Mouse (Mus musculus): ENCODE measurements at regions not wholly inside any gene's neighbourhood (a gene's known extent, or its start where the extent isn't known, plus 50 kb on each side); places are given as distances from the start of the nearest gene placed in this dataset.

DNA sequence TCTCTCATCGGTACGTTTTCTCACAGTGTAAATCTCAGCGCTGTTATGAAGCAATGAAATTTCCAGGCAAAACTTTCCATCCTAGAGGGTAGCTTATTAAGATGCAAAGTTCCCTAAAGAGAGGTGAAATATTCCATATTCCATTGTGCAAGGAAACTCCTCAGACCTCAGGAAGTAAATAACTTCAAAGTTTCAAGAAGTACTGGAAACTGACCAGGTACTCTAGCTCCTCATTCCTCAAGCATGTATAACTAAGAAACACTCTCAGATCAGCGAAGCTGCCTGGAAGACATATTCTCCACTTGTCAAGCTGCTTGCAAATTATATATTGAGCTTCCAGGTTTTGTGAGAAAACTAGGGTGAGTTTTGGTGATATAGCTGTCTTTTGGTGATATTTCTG, 279.8 kb upstream of the Mad2l1 start:
- DNase-seq: no peak

DNA sequence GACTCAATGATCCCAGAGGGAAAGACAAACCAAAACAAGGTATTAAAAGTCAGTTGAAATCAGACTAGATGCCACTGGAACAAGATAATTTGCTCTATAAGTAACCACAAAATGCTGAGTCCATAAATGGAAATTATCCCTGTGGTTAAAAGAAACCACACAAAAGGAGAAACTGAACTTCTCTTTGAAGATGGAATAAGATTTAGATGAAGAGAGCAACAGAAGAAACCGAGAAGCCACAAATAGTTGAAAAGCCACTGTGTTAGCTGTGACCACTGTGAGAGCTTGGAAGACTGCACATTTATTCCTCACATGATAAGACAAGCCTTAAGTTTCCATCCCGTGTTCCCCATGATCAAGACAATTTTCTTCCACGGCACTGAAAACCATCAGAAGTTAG, 271.8 kb upstream of the Mad2l1 start:
- DNase-seq: no peak

DNA sequence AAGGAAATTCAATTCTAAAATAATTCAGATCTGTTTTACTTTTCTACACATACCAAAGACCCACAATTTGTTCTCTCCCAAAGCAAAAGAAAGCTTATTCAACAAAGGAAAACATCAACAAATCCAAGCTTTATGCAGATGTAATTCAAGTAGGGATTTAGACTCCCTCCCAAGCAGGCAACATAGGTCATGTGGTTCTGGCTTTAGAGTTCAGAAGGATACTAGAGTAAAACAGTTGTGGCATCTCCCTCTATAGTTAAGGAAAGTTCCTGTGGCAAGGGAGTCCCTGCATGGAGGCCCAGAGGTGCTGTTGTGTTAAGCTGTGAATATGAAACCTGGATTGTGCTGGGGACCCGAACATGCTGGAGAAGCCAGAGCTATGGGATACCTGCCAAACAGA, 271.3 kb upstream of the Mad2l1 start:
- DNase-seq: no peak

DNA sequence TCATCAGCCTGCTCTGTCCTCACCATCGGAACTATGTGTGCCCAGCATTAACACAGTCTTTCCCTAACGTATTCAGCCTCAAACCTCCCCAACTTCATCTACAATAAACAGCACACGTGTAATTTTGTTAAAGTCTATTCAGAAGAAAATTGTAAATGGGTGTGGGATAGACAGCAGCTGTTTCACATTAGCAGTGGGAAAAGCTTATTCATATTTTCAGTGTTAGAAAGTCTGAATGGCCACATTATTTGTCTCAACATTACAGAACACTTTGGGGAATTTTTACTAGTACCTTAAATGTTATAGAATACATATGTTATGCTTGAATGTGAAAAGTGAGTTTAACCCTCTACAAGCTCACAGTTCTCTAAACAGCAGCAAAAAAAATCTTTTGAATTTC, 266.8 kb upstream of the Mad2l1 start:
- DNase-seq: no peak

DNA sequence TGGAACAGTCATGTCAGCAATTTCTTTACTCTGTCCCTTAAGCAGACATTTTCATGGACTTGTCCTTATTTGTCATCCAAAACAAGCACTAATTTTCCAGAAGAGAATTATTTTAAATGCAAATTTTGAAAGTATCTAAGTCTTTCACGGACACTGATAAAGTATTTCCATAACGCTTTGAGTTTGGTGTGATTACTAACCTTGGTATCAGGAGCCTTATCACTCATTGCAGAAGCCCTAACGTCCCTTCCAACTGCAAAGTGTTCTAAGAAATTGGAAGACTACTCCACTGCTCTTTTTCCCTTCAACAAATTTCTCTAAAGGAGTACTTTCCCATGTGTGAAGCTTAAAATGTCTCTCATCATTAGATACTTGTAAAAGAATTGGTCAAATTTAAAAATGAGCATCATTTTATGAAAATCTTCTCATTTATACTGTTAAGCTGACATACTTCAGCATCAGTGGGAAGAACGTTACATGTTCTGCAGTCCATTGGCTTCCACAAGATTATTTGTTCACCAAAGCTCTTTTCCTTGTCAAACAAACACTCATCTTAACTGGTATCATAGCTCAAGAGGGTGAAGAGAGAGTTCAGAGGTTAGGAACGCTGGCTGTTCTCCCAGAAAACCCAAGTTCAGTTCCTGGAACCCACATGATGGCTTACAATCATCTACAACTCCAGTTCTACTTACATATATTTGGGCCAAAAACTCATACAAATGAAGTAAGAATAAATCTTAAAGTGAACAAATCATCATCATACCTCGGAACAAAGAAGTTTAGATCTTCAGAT, 263.6 kb upstream of the Mad2l1 start:
- DNase-seq: no peak

DNA sequence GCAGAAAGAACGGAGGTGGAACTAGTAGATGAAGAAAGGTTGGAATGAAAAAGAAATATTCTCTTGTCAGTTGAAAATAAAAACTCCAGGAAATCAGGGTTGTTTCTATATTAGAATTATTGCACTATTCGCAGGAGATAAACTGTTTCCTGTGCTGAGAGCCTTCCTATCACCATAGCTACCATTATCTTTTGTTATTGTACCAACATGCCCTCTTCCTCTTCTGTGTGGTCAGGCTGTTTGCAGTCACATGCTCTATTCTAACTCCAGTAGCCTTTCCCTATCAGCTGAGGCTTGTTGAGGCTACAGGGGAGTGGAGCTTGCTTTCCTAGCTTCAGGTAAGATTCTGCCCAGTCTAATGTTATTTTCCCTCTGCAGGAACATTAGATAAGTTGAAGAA, 263.0 kb upstream of the Mad2l1 start:
- DNase-seq: no peak

DNA sequence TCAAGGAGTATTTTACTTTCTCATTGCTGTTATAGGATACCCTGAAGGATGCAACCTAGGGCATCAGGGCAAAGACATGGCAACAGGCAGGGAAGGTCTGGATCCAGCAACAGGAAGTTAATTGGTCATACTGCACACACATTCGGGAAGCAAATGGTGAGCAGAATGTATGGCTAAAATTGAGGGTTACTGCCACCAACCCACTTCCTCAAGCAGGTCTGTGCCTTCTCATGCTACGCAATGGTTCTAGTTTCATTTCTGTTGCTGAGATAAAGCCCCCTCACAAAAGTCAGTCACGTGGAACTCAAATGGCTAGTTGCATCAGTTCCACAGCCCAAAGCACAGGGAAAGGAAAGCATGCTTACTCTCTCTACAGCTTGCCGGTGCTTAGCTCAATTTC, 260.5 kb upstream of the Mad2l1 start:
- no peak for DNase-seq

DNA sequence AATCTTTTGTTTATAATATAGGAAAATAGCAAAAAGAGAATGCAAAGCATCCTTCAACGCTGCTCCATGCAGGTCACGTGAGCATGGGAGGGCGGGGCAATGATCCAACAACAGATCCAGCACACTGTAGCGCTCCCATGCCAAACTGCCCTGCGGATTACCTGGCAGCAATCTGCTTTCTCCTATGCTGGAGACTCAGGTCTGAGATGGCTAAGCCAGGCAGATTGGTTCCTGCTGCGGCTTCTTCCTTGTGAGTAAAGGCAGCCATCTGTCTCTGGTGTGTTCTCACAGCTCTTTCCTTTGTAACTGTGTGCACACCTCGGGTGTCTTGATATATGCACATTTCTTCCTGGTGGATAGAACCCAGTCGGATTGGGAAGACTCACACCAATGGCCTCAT, 254.5 kb upstream of the Mad2l1 start:
- DNase-seq: peak; percentile 80 to 84

DNA sequence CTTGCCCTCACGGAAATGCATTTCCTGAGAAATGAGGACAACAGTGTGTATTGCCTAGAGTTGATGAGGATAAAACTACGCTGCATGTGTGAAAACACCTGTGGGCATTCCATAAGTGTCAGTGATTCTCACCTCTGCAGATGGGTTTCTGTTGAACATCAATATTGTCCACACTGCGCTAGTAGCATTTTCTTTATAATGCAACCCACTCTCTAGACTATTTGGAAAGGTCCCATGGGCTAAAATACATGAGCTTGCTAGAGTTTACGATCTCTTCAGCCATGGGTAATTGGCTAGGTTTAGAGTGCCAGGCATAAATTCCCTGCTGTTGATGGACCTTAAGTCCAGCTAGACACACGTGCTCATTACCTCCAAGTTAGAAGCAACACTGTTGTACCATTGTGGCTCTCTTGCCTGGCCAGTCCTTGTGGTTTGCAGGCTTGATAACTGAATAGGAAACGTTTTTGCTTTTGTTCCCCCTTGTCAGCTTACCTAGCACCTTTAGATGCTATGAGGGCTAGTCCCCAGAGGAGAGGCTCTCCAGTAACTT, 252.5 kb upstream of the Mad2l1 start:
- DNase-seq: no peak

DNA sequence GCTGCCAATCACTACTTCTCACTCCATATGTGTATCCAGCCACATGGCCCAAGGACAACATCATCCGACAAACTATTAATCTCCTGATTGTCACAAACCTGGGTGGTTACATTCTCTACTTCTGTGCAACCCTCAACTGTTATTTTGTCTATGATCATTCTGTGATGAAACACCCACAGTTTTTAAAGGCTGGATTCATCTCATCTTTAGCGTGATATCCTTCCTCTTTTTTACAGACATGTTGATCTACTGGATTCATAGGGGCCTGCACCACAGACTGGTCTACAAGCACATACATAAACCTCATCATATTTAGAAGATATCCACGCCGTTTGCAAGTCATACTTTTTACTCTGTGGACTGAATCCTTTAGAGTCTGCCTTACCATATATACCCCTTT, 251.7 kb upstream of the Mad2l1 start:
- DNase-seq: no peak

DNA sequence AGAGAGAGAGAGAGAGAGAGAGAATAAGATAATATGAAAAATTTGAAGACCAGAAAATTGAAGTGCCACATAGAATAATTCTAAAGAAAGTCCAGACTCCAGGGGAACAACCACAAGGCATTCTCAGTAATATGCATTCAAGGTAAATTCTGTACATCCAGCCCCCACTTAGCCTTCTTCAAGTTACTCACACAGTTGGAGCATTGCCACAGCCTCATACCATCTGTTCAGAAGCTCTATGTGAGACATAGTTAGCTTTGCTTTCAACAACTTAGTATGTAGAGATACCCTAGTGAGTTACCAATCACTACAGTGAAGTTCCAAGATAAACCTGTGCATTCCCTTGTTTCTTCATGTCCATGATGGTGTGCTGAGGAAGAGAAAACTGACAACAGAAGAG, 247.6 kb upstream of the Mad2l1 start:
- no peak for DNase-seq

DNA sequence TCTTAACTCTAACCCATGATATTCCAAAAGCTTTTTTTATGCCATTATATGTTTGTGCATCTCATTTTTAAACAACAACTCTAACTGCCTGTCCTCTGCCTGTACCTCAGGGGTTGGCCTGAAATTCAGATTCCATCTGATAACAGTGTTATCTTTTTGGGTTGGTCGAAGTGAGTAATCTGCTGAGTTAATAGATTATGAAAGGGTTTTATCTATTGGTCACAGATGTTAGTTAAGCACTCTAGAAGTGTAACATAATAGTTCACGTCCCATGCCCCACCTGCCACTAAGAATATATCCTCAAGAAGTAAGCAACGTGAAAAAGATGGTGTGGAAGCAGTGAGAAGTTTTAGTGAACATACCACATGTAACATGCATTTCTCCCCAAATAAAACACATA, 246.0 kb upstream of the Mad2l1 start:
- no peak for DNase-seq

DNA sequence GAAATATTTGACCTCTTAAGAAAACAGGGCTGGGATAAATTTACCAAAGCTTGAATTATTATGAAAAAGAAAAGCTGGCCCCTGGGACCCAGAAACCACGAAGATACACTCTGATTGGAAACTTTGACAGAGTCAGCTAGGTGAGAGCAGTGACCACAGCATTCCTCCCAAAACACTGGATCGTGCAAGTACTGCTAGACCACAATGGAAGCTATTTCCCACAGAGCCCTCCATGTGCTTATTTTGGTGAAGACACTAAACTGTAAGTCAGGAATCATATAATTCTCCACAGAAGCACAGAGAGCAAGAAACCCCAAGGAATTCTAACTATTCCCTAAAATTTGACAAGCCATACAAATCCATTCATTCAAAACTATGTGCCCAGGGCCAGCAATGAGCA, 243.6 kb upstream of the Mad2l1 start:
- DNase-seq: no peak

DNA sequence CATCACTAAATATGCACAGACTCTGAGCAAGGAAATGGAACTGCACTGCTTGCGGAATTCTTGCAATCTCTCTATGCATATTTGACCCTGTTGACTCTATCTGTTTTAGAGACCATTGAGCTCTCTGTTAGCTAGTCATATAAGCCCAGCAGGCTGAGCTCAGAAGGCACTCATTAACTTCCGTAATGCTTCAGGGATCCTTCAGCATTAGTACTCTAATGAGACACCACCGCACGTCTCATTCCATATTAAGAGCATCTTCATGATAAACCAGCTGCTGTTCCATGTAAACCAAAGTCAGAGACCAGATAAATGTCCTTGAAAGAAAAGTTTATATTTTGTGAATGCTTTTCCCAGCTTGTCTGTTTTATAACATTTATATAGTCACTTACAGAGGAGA, 237.1 kb upstream of the Mad2l1 start:
- DNase-seq: no peak

DNA sequence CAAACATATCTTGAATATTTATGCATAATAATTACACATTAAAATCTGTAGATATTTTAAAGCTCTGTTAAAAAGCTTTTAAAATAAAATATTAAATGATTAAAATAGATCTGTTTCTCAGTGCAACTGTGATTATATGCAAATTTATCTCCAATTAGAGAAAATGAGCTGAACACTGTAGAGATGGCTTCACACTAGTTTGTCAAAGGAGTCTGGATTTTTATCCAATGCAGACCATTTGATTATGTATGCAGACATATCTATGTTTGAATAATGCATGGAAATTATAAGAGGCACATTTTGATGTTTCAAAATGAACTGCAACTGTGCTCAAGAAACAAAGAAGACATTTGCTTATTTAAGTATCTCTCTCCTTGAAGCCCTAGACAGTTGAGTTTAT, 235.0 kb upstream of the Mad2l1 start:
- no peak for DNase-seq

DNA sequence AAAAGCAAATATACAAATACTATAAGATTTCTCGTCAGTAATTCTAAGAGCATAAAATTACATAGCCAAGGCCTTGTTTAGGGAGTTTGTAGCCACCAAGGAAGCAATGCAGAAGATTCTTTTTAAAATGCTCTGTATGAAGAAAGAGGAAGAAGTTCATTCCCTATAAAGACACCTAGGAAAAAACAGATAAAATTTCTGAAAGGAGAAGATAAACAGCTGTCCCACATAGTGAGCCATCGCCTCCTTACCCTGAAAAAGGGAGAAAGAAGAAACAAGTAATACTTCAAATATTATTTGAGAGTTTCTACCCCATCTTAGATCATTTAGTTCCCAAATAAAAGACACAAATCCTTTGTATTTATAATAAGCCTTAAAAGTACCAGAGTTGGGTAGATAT, 190.3 kb upstream of the Mad2l1 start:
- DNase-seq: no peak

DNA sequence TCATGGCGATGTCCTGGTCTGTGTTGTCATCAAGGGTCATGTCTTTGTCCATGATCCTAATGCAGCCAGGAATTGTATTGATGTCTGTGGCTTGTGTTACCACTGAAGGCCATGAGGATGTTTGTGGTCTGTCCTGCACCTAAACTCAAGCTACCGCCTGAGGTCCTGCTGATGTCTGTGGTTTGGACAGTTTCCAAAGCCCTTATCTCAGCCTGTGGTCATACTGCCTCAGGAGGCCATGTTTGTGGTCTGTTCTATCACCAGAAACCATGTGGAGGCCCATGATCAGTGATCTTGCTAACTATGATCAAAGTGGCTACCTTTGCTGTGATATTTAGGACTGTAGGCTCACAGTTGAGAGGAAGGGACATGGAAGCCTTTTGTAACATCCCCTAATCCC, 187.8 kb upstream of the Mad2l1 start:
- no peak for DNase-seq

DNA sequence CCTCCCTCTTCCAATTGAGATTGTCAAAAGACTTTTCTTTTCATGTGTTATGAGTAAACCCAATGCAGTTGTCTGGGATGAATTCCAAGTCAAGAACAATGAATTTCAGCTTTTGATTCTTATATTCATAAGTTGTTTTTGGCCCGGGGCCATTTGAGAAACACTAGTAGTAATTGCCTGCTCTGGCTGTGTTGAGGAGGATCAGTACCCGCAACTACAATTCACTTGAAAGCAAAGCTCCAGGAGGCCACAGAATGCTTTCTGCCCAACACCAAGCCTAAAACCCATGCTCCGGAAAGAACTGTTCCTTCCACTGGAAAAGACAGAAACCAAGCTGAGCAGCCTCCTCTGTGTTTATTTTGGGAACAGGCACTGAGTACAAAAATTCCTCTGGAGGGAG, 174.1 kb upstream of the Mad2l1 start:
- DNase-seq: peak; percentile 5 to 7

DNA sequence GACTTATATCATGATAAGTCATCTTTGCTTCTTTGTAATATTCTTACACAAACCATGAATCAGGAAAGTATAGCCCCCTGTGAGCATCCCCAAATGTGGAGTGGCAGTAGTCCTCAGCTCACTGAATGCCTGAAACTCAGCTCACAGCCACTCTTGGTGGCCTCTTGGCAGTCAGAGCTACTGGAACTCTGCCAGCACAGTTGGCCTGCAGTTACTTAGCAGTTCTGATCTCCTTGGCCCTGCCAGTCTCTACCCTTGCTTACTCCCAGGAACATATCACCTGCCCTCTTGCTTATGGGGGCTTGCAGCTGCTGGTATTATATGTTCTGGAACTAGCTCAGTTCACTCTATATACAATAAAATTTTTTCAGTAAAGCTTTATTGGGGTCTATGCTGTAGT, 167.9 kb upstream of the Mad2l1 start:
- peak in 1 of 2 experiments; percentile 4 for DNase-seq

DNA sequence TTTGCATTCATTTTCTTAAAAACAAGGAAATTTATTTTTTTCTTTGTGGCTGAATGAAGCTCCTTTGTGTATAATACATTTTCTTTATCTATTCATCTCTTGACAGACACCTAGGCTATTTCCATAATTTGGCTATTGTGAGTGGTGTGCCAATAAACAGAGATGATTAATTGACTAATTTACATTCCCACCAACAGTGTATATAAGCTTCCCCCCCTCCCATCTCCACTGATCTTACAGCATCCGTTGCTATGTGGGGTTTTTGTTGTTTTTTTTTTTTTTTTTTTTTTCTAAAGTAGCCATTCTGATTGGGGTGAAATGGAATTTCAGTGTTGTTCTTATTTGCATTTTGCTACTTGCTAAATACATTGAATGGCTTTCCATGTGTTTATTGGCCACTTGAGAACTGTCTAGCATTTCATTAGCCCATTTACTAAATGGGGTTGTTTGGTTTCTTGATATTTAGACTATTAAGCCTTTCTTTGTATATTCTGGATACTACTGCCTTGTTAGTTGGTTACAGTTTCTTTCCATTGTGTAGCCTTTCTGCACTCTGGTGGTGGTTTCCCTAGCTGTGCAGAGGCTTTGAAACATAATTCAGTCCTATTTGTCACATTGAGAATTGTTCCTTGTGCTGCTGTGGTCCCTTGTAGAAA, 153.8 kb upstream of the Mad2l1 start:
- no peak for DNase-seq

DNA sequence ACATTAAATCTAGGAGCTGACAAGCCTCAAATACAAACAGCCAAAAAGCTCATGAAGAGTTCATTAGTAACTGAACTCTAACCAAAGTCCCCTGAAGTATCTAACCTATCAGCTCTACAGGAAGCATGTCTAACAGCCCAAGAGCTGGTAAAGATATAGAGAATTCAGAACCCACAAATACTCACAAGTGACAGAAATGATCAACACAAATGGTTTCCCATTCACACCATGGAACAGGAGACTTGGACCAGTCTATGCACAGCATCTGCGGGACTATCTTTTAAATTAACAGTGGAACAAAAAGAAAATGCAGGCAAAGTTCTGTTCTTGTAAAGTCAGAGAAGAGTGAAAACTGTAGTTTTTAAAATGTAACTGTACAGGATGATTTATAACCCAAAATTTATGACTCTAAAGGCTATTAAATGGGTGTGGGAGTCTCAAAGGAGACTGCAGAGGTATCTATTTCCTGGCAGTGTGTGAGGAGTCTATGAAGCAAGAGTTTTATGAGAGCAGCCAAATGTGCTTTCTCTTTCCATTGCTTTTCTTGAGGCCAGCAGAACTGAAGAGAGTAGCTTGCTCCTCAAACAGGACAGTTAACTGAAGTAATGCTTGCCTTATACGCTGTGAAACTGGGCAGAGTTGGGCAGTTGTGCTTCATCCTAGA, 152.7 kb upstream of the Mad2l1 start:
- DNase-seq: no peak

DNA sequence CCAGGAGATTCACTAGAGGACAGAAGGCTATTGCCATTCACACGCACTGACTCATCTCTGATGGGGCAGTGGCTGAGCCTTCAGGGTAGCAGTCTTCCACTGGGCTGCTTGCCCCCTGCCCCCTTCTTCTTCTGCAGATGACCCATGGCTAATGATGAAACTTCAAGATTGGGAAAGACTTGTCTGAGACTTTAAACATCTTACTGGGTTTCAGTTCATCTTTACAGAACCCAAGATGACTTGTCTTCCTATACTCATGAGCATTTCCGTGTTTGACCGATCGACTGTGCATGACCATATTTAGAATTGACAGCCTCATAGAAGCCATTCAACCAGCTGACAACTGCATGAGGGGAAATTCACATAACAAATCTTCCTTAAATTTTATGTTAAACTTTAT, 140.0 kb upstream of the Mad2l1 start:
- no peak for DNase-seq

DNA sequence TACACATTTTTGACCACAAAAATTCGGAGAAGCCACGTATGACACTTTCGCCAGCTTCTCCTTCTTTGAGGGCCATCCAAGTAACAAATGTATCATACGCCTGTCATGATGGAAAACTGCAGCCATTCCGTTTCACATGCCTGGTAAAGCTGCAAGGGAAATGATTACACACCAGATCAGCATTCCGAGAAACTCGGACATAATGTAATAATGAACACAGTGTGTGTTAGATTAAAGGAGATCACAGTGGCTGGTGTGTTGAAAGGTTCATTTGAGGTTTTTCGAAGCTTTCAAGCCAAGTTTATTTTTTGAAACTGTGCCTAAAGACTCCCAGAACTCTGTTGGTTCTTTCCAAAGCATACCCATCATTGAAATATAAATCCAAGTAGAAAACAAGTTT, 137.8 kb upstream of the Mad2l1 start:
- no peak for DNase-seq

DNA sequence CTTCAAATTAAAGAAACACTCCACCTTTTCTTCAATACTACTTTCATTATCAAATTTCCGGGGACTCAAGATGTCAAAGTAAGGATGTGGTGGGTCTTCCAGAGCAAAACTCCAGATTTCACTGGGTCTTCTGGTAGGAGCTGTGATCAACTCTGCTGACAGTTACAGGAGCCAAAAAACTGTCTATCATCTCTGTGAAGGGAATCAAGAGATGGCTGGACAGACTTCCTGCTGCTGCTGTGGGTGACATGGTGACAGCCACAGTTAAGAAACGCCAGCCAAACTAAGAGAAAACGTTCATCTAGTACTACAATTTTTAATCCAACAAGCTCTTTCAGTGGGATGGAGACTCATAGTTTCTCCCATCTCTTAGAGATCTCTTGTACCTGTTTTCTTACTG, 136.5 kb upstream of the Mad2l1 start:
- no peak for DNase-seq
